Mouse (Mus musculus) liver, adult 2 months (tissue): ENCODE measurements around the gene Cad.
"Not testable (repeated sequence)": the region's sequence is repeated elsewhere in the genome, so short reads cannot be mapped to it uniquely, and the experiment has no call there.

Source experiments
- CTCF ChIP-seq: fragments of 200-500 bp; IDR thresholded peaks from 2 replicates; pipeline ENCODE4 v1.5.1; 2011; ENCODE audit warnings: low read depth, low read length, control low read depth
- POLR2A ChIP-seq: fragments of 200-500 bp; IDR thresholded peaks from 2 replicates; pipeline ENCODE4 v1.6.1; 2011; ENCODE audit warnings: low read length, control low read depth; ENCODE audit not compliant: insufficient read depth; ENCODE audit errors: extremely low read depth

DNA sequence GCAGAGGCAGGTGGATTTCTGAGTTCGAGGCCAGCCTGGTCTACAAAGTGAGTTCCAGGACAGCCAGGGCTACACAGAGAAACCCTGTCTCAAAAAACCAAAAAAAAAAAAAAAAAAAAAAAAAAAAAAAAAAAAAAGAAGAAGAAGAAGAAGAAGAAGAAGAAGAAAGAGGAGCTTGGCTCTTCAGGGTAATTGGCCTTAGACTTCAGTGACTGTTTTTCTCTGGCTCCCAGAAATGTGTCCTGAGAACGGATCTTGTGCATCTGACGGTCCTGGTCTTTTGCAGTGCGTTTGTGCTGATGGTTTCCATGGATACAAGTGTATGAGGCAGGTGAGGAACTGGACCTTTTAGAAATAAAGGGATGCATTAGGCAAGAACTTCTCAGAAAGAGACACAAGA lies 852 bp upstream of the Cad start:
- not testable (repeated sequence) for TF ChIP-seq POLR2A, CTCF
